ENCODE assay signal across 8 mouse cellular contexts in the genomic region with DNA sequence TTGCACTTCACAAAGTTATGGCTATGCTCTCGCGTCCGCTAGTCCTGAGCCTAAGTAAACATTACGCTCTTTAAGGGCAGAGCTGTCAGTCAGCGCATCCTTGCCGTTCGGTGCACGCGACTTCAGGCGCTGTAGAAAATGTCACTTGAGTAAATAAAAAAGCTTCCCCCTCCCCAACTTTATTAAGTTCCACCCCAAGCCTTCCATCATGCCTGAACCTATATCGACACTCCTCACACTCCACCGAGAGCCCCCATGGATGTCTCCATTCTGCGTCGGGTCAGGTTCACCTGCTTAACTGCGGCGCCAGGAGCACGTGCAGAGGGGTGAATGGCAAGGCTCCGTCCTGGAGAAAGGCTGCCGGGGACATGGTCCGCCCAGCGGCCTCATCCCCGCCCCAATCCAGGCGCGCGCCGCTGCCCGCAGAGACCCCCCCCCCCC. TPM values are rescaled to one million over a fixed set of nuclear protein-coding genes. Genes with fewer than 3 reads are reported as not detected.
DNase-seq lines count a peak whose midpoint lies in the region; ATAC-seq lines count a peak whose summit lies in the region.

No protein-coding gene starts in this region.

- H3K27me3 ChIP-seq in neural tube, embryonic 11.5 days (ENCODE audit: control insufficient read depth, insufficient read depth, low read length), result no peaks in the 10 kb centered on the region
- H3K27me3 ChIP-seq in hindbrain, embryonic 16.5 days (replicated peaks; ENCODE audit: control insufficient read depth, insufficient read depth, low read length), result no peaks in the 10 kb centered on the region
- H3K27me3 ChIP-seq in midbrain, embryonic 15.5 days (replicated peaks), result no peaks in the 10 kb centered on the region

- peak; percentile 21 for DNase-seq in adrenal gland, adult 8-10 months
- DNase-seq in adrenal gland, postnatal 36 days, result no peak
- no peak for DNase-seq in neural tube, embryonic 11.5 days (ENCODE audit: low spot score)
- no peak for DNase-seq in neural tube, embryonic 10.5 days (ENCODE audit: extremely low spot score, low spot score)
- no peak for DNase-seq in adrenal gland, adult 18-20 months (ENCODE audit: low spot score in 2 of 2)
- no peak for DNase-seq in cerebellum, postnatal 10 days

- peak overlapping the region; percentile 81 for H3K4me3 ChIP-seq in neural tube, embryonic 11.5 days (ENCODE audit: low read depth, low read length)
- peak overlapping the region; percentile 84 for H3K4me3 ChIP-seq in hindbrain, embryonic 16.5 days (ENCODE audit: low read length)
- peak overlapping the region; percentile 75 for H3K4me3 ChIP-seq in midbrain, embryonic 15.5 days

- peaks cover 4% of the 10 kb centered on the region; the same call in 1 of the 2 replicates for H3K4me1 ChIP-seq in neural tube, embryonic 11.5 days (ENCODE audit: control insufficient read depth, insufficient read depth, low read length)
- H3K4me1 ChIP-seq in hindbrain, embryonic 16.5 days (ENCODE audit: control insufficient read depth, insufficient read depth, low read depth, low read length), result peaks cover 17% of the 10 kb centered on the region
- peaks cover 21% of the 10 kb centered on the region for H3K4me1 ChIP-seq in midbrain, embryonic 15.5 days

- peak overlapping the region; percentile 69 for H3K27ac ChIP-seq in neural tube, embryonic 11.5 days (ENCODE audit: low read depth, low read length)
- peak overlapping the region; percentile 78 for H3K27ac ChIP-seq in hindbrain, embryonic 16.5 days (ENCODE audit: low read depth, low read length)
- H3K27ac ChIP-seq in midbrain, embryonic 15.5 days, result peak overlapping the region; percentile 85

- H3K9ac ChIP-seq in neural tube, embryonic 11.5 days (ENCODE audit: low read length), result peak overlapping the region; percentile 79
- H3K9ac ChIP-seq in hindbrain, embryonic 16.5 days (ENCODE audit: low read depth, low read length), result peak overlapping the region; percentile 89
- peak overlapping the region; percentile 73 for H3K9ac ChIP-seq in midbrain, embryonic 15.5 days

- H3K4me2 ChIP-seq in neural tube, embryonic 11.5 days (ENCODE audit: low read depth), result peak overlapping the region; percentile 73
- peak overlapping the region; percentile 90 for H3K4me2 ChIP-seq in hindbrain, embryonic 16.5 days (ENCODE audit: low read length)
- H3K4me2 ChIP-seq in midbrain, embryonic 15.5 days, result peak overlapping the region; percentile 63

- WGBS in neural tube, embryonic 11.5 days, result under 1% methylated on average over 26 of the region's 27 CpGs
- under 1% methylated on average over 21 of the region's 27 CpGs for WGBS in hindbrain, embryonic 16.5 days
- WGBS in midbrain, embryonic 15.5 days, result 0% methylated on average over 27 of the region's 27 CpGs

- 0 out of 2 replicates have a peak, but pooled peaks cover 2% of the 10 kb centered on the region for H3K36me3 ChIP-seq in neural tube, embryonic 11.5 days (ENCODE audit: control insufficient read depth, insufficient read depth, low read length)
- peaks cover 13% of the 10 kb centered on the region for H3K36me3 ChIP-seq in hindbrain, embryonic 16.5 days (ENCODE audit: control insufficient read depth, insufficient read depth, low read length)
- H3K36me3 ChIP-seq in midbrain, embryonic 15.5 days (replicated peaks), result 0 out of 2 replicates have a peak, but pooled peaks cover 2% of the 10 kb centered on the region

- no peaks in the 10 kb centered on the region for H3K9me3 ChIP-seq in neural tube, embryonic 11.5 days (ENCODE audit: control insufficient read depth, low read length)
- H3K9me3 ChIP-seq in hindbrain, embryonic 16.5 days (ENCODE audit: control insufficient read depth, low read length), result no peaks in the 10 kb centered on the region
- no peaks in the 10 kb centered on the region for H3K9me3 ChIP-seq in midbrain, embryonic 15.5 days

- ATAC-seq in neural tube, embryonic 11.5 days (ENCODE audit: insufficient read depth, low FRiP score, low TSS enrichment), result peak; percentile 78
- peak; percentile 86 for ATAC-seq in hindbrain, embryonic 16.5 days
- ATAC-seq in midbrain, embryonic 15.5 days (replicated peaks), result peak; percentile 92

RNA-seq across cellular contexts. Expression of a gene that starts 0.4 kb away (rescaled TPM):
- 10 to 100 TPM in 3 of 4 experiments, 1 to 10 TPM in 1; 8.0 to 14.6 (median 12.6) TPM for total RNA-seq in adrenal gland, adult 8-10 months (2022)
- total RNA-seq in adrenal gland, postnatal 36 days (2021), result 10 to 100 TPM in 1 of 2 experiments, 1 to 10 TPM in 1; 9.5 to 10.1 TPM
- 27.6 and 27.7 TPM in 2 replicates for polyA plus RNA-seq in neural tube, embryonic 11.5 days (2014; fragmentation: Nextera tagmentation; extraction: Ambion mirVana)
- polyA plus RNA-seq in hindbrain, embryonic 16.5 days (2015; fragmentation: Nextera tagmentation; extraction: Ambion mirVana), result 19.1 and 19.8 TPM in 2 replicates
- 20.5 and 23.4 TPM in 2 replicates for polyA plus RNA-seq in midbrain, embryonic 15.5 days (2015; fragmentation: Nextera tagmentation; extraction: Ambion mirVana)
- total RNA-seq in adrenal gland, adult 18-20 months (2021), result 1 to 10 TPM; 6.9 to 7.8 TPM

RNA-seq across cellular contexts. Expression of a gene that starts 29.3 kb away (rescaled TPM):
- 10 to 100 TPM; 42.0 to 61.2 (median 52.4) TPM for total RNA-seq in adrenal gland, adult 8-10 months (2022)
- 10 to 100 TPM; 43.6 to 58.2 TPM for total RNA-seq in adrenal gland, postnatal 36 days (2021)
- 17.8 and 18.1 TPM in 2 replicates for polyA plus RNA-seq in neural tube, embryonic 11.5 days (2014; fragmentation: Nextera tagmentation; extraction: Ambion mirVana)
- 17.2 and 21.2 TPM in 2 replicates for polyA plus RNA-seq in hindbrain, embryonic 16.5 days (2015; fragmentation: Nextera tagmentation; extraction: Ambion mirVana)
- polyA plus RNA-seq in midbrain, embryonic 15.5 days (2015; fragmentation: Nextera tagmentation; extraction: Ambion mirVana), result 15.7 and 19.3 TPM in 2 replicates
- 10 to 100 TPM; 48.5 to 50.9 TPM for total RNA-seq in adrenal gland, adult 18-20 months (2021)
